Mouse (Mus musculus) kidney, adult 2 months (tissue): ENCODE results near the gene Dusp3. TPM values are rescaled to one million over a fixed set of nuclear protein-coding genes. Genes with fewer than 3 reads are reported as not detected.

Experiments
- DNase-seq: peaks from one replicate; pipeline ENCODE4 v3.0.0; 2021
- H3K27ac ChIP-seq: fragments of 200-500 bp; 2 replicates; pipeline ENCODE4 v1.5.1; 2012; ENCODE audit warnings: low read depth, low read length, control low read depth, inconsistent platforms; ENCODE audit not compliant: insufficient read depth
- H3K27me3 ChIP-seq: fragments of 200-500 bp; replicated peaks from 2 replicates; pipeline ENCODE4 v1.6.1; 2012; ENCODE audit warnings: mild to moderate bottlenecking, moderate library complexity, low read length, inconsistent platforms; ENCODE audit not compliant: control insufficient read depth, insufficient read depth
- H3K36me3 ChIP-seq: fragments of 200-500 bp; 2 replicates; pipeline ENCODE4 v1.6.1; 2012; ENCODE audit warnings: mild to moderate bottlenecking, moderate library complexity, low read length, inconsistent platforms; ENCODE audit not compliant: control insufficient read depth, insufficient read depth
- H3K4me1 ChIP-seq: fragments of 200-500 bp; 2 replicates; pipeline ENCODE4 v1.6.1; 2011; ENCODE audit warnings: low read length; ENCODE audit not compliant: control insufficient read depth, insufficient read depth
- H3K4me3 ChIP-seq: fragments of 200-500 bp; 2 replicates; pipeline ENCODE4 v1.5.1; 2011; ENCODE audit warnings: mild to moderate bottlenecking, low read depth, low read length, control low read depth; ENCODE audit not compliant: insufficient read depth
- CTCF ChIP-seq: fragments of 200-500 bp; conservative IDR thresholded peaks from 2 replicates; pipeline ENCODE4 v1.5.1; 2011; ENCODE audit warnings: low read depth, mild to moderate bottlenecking, control low read depth, low read length, moderate library complexity, mixed read lengths; ENCODE audit not compliant: insufficient read depth, insufficient read length
- POLR2A ChIP-seq: fragments of 200-500 bp; IDR thresholded peaks from one replicate; pipeline ENCODE4 v1.6.1; 2011; ENCODE audit warnings: low read depth, low read length, control low read depth
- WGBS: fragments of 180-500 bp; shearing (Covaris S2); methylation state at CpG from one replicate; pipeline ENCODE4 v1.1.7; 2018; 5-methylcytosine and 5-hydroxymethylcytosine counted together
- polyA plus RNA-seq: library from polyadenylated mRNA; depleted of rRNA; stranded (reverse); fragments of >200 nt; gene quantifications from 2 replicates; pipeline ENCODE4 v1.2.3, GENCODE M21; 2012

Gene Dusp3
- polyA plus RNA-seq, 1 experiment: 67.8 TPM

- peak; percentile 99 for DNase-seq
- TF ChIP-seq CTCF (no peak), POLR2A (peak; percentile 11)
- WGBS: under 1% methylated on average over 71 of the region's 71 CpGs
- peak within 1 kb of the TSS; percentile 72 for H3K4me3 ChIP-seq
- H3K27ac ChIP-seq: peak within 1 kb of the TSS; percentile 94
- no peaks in the 10 kb centered on the region for H3K27me3 ChIP-seq
- H3K36me3 ChIP-seq: no peaks in the 10 kb centered on the region; the same call in 1 of the 2 replicates
- peaks cover 4% of the 10 kb centered on the region; the same call in 1 of the 2 replicates for H3K4me1 ChIP-seq
Measured at GRCm38 (mm10) chr11:101984054-101985025, 2.5 kb downstream of the Dusp3 start, which contains the start of gene Cfap97d1. Gene Cfap97d1, plus strand, starts transcription at chr11:101984279.

DNA sequence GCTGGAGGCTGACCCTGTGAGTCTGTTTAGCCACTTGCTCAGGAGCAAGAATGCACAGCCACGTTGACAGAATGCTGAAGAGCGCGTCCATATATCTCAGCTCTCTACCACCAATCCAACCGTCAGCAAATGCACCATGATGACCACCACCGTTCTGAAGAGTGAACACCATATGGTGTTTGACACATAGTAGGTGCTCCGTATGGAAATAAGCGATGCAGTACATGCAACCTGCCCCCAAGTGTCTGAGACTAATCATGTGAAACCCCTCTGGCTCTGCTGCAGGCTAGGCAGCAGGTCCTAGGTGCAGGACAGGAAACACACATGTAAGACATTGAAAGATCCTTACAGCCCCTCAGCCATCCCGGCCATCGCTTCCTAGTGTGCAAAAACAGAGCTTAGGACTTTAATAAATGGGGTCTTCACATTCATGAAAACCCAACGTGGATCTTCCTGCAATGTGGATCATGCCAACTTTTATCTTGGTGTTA lies 3.3 kb downstream of the Dusp3 start:
- 56% methylated on average over 10 of the region's 10 CpGs for WGBS
- H3K4me1 ChIP-seq: peaks cover 4% of the 10 kb centered on the region; the same call in 1 of the 2 replicates
- no peak for DNase-seq
- peak overlapping the region; percentile 29 for H3K4me3 ChIP-seq
- peak overlapping the region; percentile 94 for H3K27ac ChIP-seq
- no peaks in the 10 kb centered on the region for H3K27me3 ChIP-seq
- H3K36me3 ChIP-seq: no peaks in the 10 kb centered on the region; the same call in 1 of the 2 replicates
- TF ChIP-seq POLR2A (no peak), CTCF (no peak)

- peaks cover 4% of the 10 kb centered on the region; the same call in 1 of the 2 replicates for H3K4me1 ChIP-seq
- H3K27ac ChIP-seq: peak overlapping the region; percentile 94
- H3K4me3 ChIP-seq: peak overlapping the region; percentile 29
- no peaks in the 10 kb centered on the region; the same call in 1 of the 2 replicates for H3K36me3 ChIP-seq
- peak; percentile 50 for DNase-seq
- 62% methylated on average over 6 of the region's 6 CpGs for WGBS
- H3K27me3 ChIP-seq: no peaks in the 10 kb centered on the region
- no peak for TF ChIP-seq CTCF
- TF ChIP-seq POLR2A: no peak
Measured at GRCm38 (mm10) chr11:101982981-101983411, 3.8 kb downstream of the Dusp3 start.

- Histone ChIP-seq H3K27me3 (no peaks in the 10 kb centered on the region), H3K36me3 (no peaks in the 10 kb centered on the region; the same call in 1 of the 2 replicates), H3K27ac (peak overlapping the region; percentile 72), H3K4me1 (peaks cover 6% of the 10 kb centered on the region; the same call in 1 of the 2 replicates), H3K4me3 (no peak overlapping the region)
- 77% methylated on average over 12 of the region's 12 CpGs for WGBS
- DNase-seq: peak; percentile 45
- TF ChIP-seq CTCF (no peak), POLR2A (no peak)
Measured at GRCm38 (mm10) chr11:101981850-101982249, 5.0 kb downstream of the Dusp3 start.

GRCm38 (mm10) chr11:101980603-101981157 lies 6.1 kb downstream of the Dusp3 start:
- no peaks in the 10 kb centered on the region; the same call in 1 of the 2 replicates for H3K36me3 ChIP-seq
- WGBS: 77% methylated on average over 9 of the region's 9 CpGs
- no peak overlapping the region for H3K27ac ChIP-seq
- H3K27me3 ChIP-seq: no peaks in the 10 kb centered on the region
- peak; percentile 38 for DNase-seq
- no peak overlapping the region for H3K4me3 ChIP-seq
- TF ChIP-seq CTCF: no peak
- no peak for TF ChIP-seq POLR2A
- peaks cover 6% of the 10 kb centered on the region; the same call in 1 of the 2 replicates for H3K4me1 ChIP-seq

DNA sequence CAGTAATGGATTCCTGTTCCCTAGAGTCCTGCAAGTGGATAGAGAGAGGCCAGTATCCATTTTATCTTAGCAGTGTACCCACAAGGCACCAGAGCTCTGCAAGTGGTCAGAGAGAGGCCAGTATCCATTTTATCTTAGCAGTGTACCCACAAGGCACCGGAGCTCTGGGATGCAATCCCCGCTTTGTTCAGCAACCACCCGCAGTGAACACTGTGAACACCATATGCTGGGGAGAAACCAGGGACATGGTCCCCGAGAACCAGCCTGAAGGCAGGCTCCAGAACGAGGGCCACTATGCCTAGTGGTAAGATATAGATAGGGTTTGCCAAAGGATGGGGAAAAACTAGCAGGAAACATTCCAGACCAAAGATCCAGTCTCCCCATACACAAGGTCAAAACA lies 7.7 kb downstream of the Dusp3 start:
- WGBS: 95% methylated on average over 5 of the region's 5 CpGs
- Histone ChIP-seq H3K27me3 (no peaks in the 10 kb centered on the region), H3K4me3 (no peak overlapping the region), H3K27ac (no peak overlapping the region), H3K36me3 (no peaks in the 10 kb centered on the region; the same call in 1 of the 2 replicates), H3K4me1 (peaks cover 6% of the 10 kb centered on the region; the same call in 1 of the 2 replicates)
- TF ChIP-seq CTCF (no peak), POLR2A (no peak)
- DNase-seq: no peak
